Mouse (Mus musculus) intestine, embryonic 16.5 days (tissue): ENCODE measurements at regions not wholly inside any gene's neighbourhood (a gene's known extent, or its start where the extent isn't known, plus 50 kb on each side); places are given as distances from the start of the nearest gene placed in this dataset.

Experiments
- ATAC-seq: fragments of 200-750 bp; cut with Nextera tagmentation; 2 replicates; pipeline ENCODE4 v1.8.0; 2017; ENCODE audit warnings: moderate TSS enrichment, moderate library complexity
- H3K27ac ChIP-seq: fragments of 300-500 bp; sonication (generic); 2 replicates; pipeline ENCODE4 v1.5.1; 2014; ENCODE audit warnings: mild to moderate bottlenecking, low read length
- H3K27me3 ChIP-seq: fragments of 300-500 bp; sonication (generic); replicated peaks from 2 replicates; pipeline ENCODE4 v1.6.1; 2014; ENCODE audit warnings: low read length, control low read depth, mixed read lengths; ENCODE audit not compliant: control insufficient read depth, insufficient read depth
- H3K36me3 ChIP-seq: fragments of 300-500 bp; sonication (generic); 2 replicates; pipeline ENCODE4 v1.6.1; 2014; ENCODE audit warnings: low read length, control low read depth; ENCODE audit not compliant: control insufficient read depth, insufficient read depth
- H3K4me1 ChIP-seq: fragments of 300-500 bp; sonication (generic); 2 replicates; pipeline ENCODE4 v1.6.1; 2014; ENCODE audit warnings: low read length, control low read depth, mixed read lengths; ENCODE audit not compliant: control insufficient read depth, insufficient read depth
- H3K4me2 ChIP-seq: fragments of 300-500 bp; sonication (generic); 2 replicates; pipeline ENCODE4 v1.6.1; 2014; ENCODE audit warnings: low read depth, low read length, control low read depth
- H3K4me3 ChIP-seq: fragments of 300-500 bp; sonication (generic); 2 replicates; pipeline ENCODE4 v1.5.1; 2014; ENCODE audit warnings: mild to moderate bottlenecking, low read length
- H3K9ac ChIP-seq: fragments of 300-500 bp; sonication (generic); 2 replicates; pipeline ENCODE4 v1.6.1; 2014; ENCODE audit warnings: low read depth, low read length
- H3K9me3 ChIP-seq: fragments of 300-500 bp; sonication (generic); 2 replicates; pipeline ENCODE4 v1.6.1; 2016; ENCODE audit warnings: low read length, control low read depth; ENCODE audit not compliant: control insufficient read depth
- WGBS: fragments of 180-500 bp; shearing (Covaris S2); extraction: QIAGEN DNeasy Blood & Tissue Kit; methylation state at CpG from one replicate; pipeline ENCODE4 v1.1.7; 2014; 5-methylcytosine and 5-hydroxymethylcytosine counted together

GRCm38 (mm10) chr2:136617138-136617537 is 96.1 kb upstream of the Snap25 start:
- Histone ChIP-seq H3K9me3 (no peaks in the 10 kb centered on the region), H3K4me1 (no peaks in the 10 kb centered on the region), H3K9ac (no peak overlapping the region), H3K27ac (no peak overlapping the region), H3K4me3 (no peak overlapping the region), H3K36me3 (no peaks in the 10 kb centered on the region), H3K27me3 (no peaks in the 10 kb centered on the region), H3K4me2 (no peak overlapping the region)
- no peak for ATAC-seq
- WGBS, result 81% methylated on average over 2 of the region's 2 CpGs

GRCm38 (mm10) chr2:136618114-136618513 is 95.1 kb upstream of the Snap25 start:
- 48% methylated on average over 2 of the region's 2 CpGs for WGBS
- H3K4me1 ChIP-seq, result no peaks in the 10 kb centered on the region
- H3K27ac ChIP-seq, result no peak overlapping the region
- H3K36me3 ChIP-seq, result no peaks in the 10 kb centered on the region
- no peak overlapping the region for H3K9ac ChIP-seq
- no peaks in the 10 kb centered on the region for H3K9me3 ChIP-seq
- no peaks in the 10 kb centered on the region for H3K27me3 ChIP-seq
- peak; percentile 40; the same call in 1 of the 2 replicates for ATAC-seq
- no peak overlapping the region for H3K4me2 ChIP-seq
- H3K4me3 ChIP-seq, result no peak overlapping the region

- no peak for ATAC-seq
- H3K4me2 ChIP-seq, result no peak overlapping the region
- 56% methylated on average over 4 of the region's 4 CpGs for WGBS
- no peak overlapping the region for H3K9ac ChIP-seq
- H3K36me3 ChIP-seq, result no peaks in the 10 kb centered on the region
- no peak overlapping the region for H3K4me3 ChIP-seq
- no peaks in the 10 kb centered on the region for H3K4me1 ChIP-seq
- no peaks in the 10 kb centered on the region for H3K27me3 ChIP-seq
- no peaks in the 10 kb centered on the region for H3K9me3 ChIP-seq
- no peak overlapping the region for H3K27ac ChIP-seq
Measured at GRCm38 (mm10) chr2:136620309-136620708, 92.9 kb upstream of the Snap25 start.

- 95% methylated on average over 4 of the region's 4 CpGs for WGBS
- no peaks in the 10 kb centered on the region for H3K9me3 ChIP-seq
- H3K27me3 ChIP-seq, result no peaks in the 10 kb centered on the region
- no peak overlapping the region for H3K4me3 ChIP-seq
- H3K27ac ChIP-seq, result no peak overlapping the region
- no peaks in the 10 kb centered on the region for H3K36me3 ChIP-seq
- no peak overlapping the region for H3K9ac ChIP-seq
- H3K4me1 ChIP-seq, result no peaks in the 10 kb centered on the region
- H3K4me2 ChIP-seq, result no peak overlapping the region
- ATAC-seq, result no peak
Measured at GRCm38 (mm10) chr2:136620969-136621368, 92.3 kb upstream of the Snap25 start.

- 56% methylated on average over 5 of the region's 5 CpGs for WGBS
- no peak for ATAC-seq
- H3K9ac ChIP-seq, result no peak overlapping the region
Measured at GRCm38 (mm10) chr2:136623808-136624489, 89.3 kb upstream of the Snap25 start.

GRCm38 (mm10) chr2:136624490-136624850 is 88.8 kb upstream of the Snap25 start:
- H3K27ac ChIP-seq, result no peak overlapping the region
- H3K9ac ChIP-seq, result no peak overlapping the region
- ATAC-seq, result no peak
- no peaks in the 10 kb centered on the region for H3K36me3 ChIP-seq
- no peaks in the 10 kb centered on the region for H3K9me3 ChIP-seq
- no peak overlapping the region for H3K4me2 ChIP-seq
- H3K4me1 ChIP-seq, result no peaks in the 10 kb centered on the region
- H3K4me3 ChIP-seq, result no peak overlapping the region
- H3K27me3 ChIP-seq, result no peaks in the 10 kb centered on the region

More at GRCm38 (mm10) chr2:136623808-136624489, 89.3 kb upstream of the Snap25 start:
- H3K4me2 ChIP-seq, result no peak overlapping the region
- H3K4me1 ChIP-seq, result no peaks in the 10 kb centered on the region
- no peaks in the 10 kb centered on the region for H3K9me3 ChIP-seq
- no peaks in the 10 kb centered on the region for H3K27me3 ChIP-seq
- H3K4me3 ChIP-seq, result no peak overlapping the region
- H3K36me3 ChIP-seq, result no peaks in the 10 kb centered on the region
- H3K27ac ChIP-seq, result no peak overlapping the region

DNA sequence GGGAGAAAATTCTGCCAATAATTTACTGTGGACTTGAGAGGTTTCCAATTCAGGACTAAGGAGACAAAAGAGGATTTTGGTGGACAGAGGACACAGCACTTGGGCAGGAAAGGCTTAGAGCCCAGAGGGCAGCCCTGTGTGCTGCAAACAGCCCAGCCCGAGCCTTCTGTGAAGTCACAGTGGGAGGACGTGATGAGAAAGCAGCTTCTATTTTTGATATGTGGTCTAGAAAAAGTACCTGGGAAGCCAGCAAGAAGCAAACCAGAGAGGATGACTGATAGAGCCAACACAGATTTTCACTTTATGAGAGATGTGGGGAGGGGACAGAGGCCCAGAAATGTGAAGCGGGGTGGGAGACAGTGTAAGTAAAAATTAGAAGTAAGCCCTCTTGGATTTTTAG is 66.3 kb upstream of the Snap25 start:
- ATAC-seq, result no peak
- Histone ChIP-seq H3K4me2 (no peak overlapping the region), H3K4me3 (no peak overlapping the region), H3K4me1 (no peaks in the 10 kb centered on the region), H3K9ac (no peak overlapping the region), H3K36me3 (no peaks in the 10 kb centered on the region), H3K9me3 (no peaks in the 10 kb centered on the region), H3K27me3 (no peaks in the 10 kb centered on the region), H3K27ac (no peak overlapping the region)
- 77% methylated on average over 3 of the region's 3 CpGs for WGBS

GRCm38 (mm10) chr2:136648606-136649005 is 64.6 kb upstream of the Snap25 start:
- H3K9ac ChIP-seq, result no peak overlapping the region
- H3K27me3 ChIP-seq, result no peaks in the 10 kb centered on the region
- H3K4me2 ChIP-seq, result no peak overlapping the region
- no peak overlapping the region for H3K27ac ChIP-seq
- WGBS, result 61% methylated on average over 5 of the region's 5 CpGs
- no peaks in the 10 kb centered on the region for H3K9me3 ChIP-seq
- no peaks in the 10 kb centered on the region for H3K36me3 ChIP-seq
- peak; percentile 70; the same call in 1 of the 2 replicates for ATAC-seq
- no peak overlapping the region for H3K4me3 ChIP-seq
- H3K4me1 ChIP-seq, result no peaks in the 10 kb centered on the region

- no peak for ATAC-seq
Measured at GRCm38 (mm10) chr2:136650721-136651120, 62.5 kb upstream of the Snap25 start.

More at GRCm38 (mm10) chr2:136650721-136651120, 62.5 kb upstream of the Snap25 start:
- H3K36me3 ChIP-seq, result no peaks in the 10 kb centered on the region
- H3K4me3 ChIP-seq, result no peak overlapping the region
- no peaks in the 10 kb centered on the region for H3K9me3 ChIP-seq
- WGBS, result 75% methylated on average over 1 of the region's 1 CpGs
- no peak overlapping the region for H3K4me2 ChIP-seq
- no peak overlapping the region for H3K27ac ChIP-seq
- no peaks in the 10 kb centered on the region for H3K27me3 ChIP-seq
- no peak overlapping the region for H3K9ac ChIP-seq
- no peaks in the 10 kb centered on the region for H3K4me1 ChIP-seq
